Mouse (Mus musculus) heart, embryonic 14.5 days (tissue): Measurements from ENCODE around the gene Vangl1. TPM values are rescaled to one million over a fixed set of nuclear protein-coding genes. Genes with fewer than 3 reads are reported as not detected.

Source experiments
- ATAC-seq: fragments of 200-750 bp; cut with Nextera tagmentation; 2 replicates; pipeline ENCODE4 v1.8.0; 2017; ENCODE audit warnings: low read depth, moderate TSS enrichment; ENCODE audit not compliant: insufficient number of reproducible peaks, insufficient read depth, low FRiP score
- H3K27ac ChIP-seq, 2 experiments: fragments of 200-500 bp in 1 of 2; fragments of 300-500 bp in 1 of 2; sonication (generic) in 1 of 2; replicated peaks in 1 of 2; 2 replicates each; pipeline ENCODE4 v1.5.1; 2012 to 2014; ENCODE audit warnings: low read depth in 2 of 2, low read length in 2 of 2, control low read depth in 1 of 2, mild to moderate bottlenecking in 1 of 2, mixed read lengths in 1 of 2; ENCODE audit not compliant: control insufficient read depth in 1 of 2, insufficient read depth in 1 of 2
- H3K27me3 ChIP-seq: fragments of 300-500 bp; sonication (generic); 2 replicates; pipeline ENCODE4 v1.6.1; 2014; ENCODE audit warnings: mild to moderate bottlenecking, low read length, control low read depth; ENCODE audit not compliant: control insufficient read depth, insufficient read depth
- H3K36me3 ChIP-seq: fragments of 300-500 bp; sonication (generic); 2 replicates; pipeline ENCODE4 v1.6.1; 2014; ENCODE audit warnings: mild to moderate bottlenecking, control low read depth, low read length, mixed read lengths; ENCODE audit not compliant: control insufficient read depth, insufficient read depth
- H3K4me1 ChIP-seq, 2 experiments: fragments of 200-500 bp in 1 of 2; fragments of 300-500 bp in 1 of 2; sonication (generic) in 1 of 2; 2 replicates each; pipeline ENCODE4 v1.6.1; 2012 to 2014; ENCODE audit warnings: low read length in 2 of 2, control low read depth in 1 of 2, mixed read lengths in 1 of 2; ENCODE audit not compliant: control insufficient read depth in 2 of 2, insufficient read depth in 2 of 2
- H3K4me2 ChIP-seq: fragments of 300-500 bp; sonication (generic); 2 replicates; pipeline ENCODE4 v1.6.1; 2014; ENCODE audit warnings: mild to moderate bottlenecking, low read length
- H3K4me3 ChIP-seq, 2 experiments: fragments of 200-500 bp in 1 of 2; fragments of 300-500 bp in 1 of 2; sonication (generic) in 1 of 2; 2 replicates each; pipeline ENCODE4 v1.5.1; 2012 to 2014; ENCODE audit warnings: low read length in 2 of 2, mild to moderate bottlenecking in 2 of 2, control low read depth in 1 of 2, low read depth in 1 of 2, moderate library complexity in 1 of 2; ENCODE audit not compliant: control insufficient read depth in 1 of 2, insufficient read depth in 1 of 2
- H3K9ac ChIP-seq: fragments of 300-500 bp; sonication (generic); 2 replicates; pipeline ENCODE4 v1.6.1; 2014; ENCODE audit warnings: mild to moderate bottlenecking, low read length
- H3K9me3 ChIP-seq: fragments of 300-500 bp; sonication (generic); 2 replicates; pipeline ENCODE4 v1.6.1; 2016; ENCODE audit warnings: low read length, control low read depth; ENCODE audit not compliant: control insufficient read depth
- WGBS: fragments of 180-500 bp; shearing (Covaris S2); extraction: QIAGEN DNeasy Blood & Tissue Kit; methylation state at CpG from one replicate; pipeline ENCODE4 v1.1.7; 2014; 5-methylcytosine and 5-hydroxymethylcytosine counted together
- polyA plus RNA-seq: library from polyadenylated mRNA; unstranded; fragments of >200 nt; fragmentation: Nextera tagmentation; extraction: Ambion mirVana; gene quantifications from 2 replicates; pipeline ENCODE4 v1.2.1, GENCODE M21; 2014

Vangl1 gene
- polyA plus RNA-seq, 1 experiment from 2014 or later, result 26.7 TPM

GRCm38 (mm10) chr3:102199226-102199625 is 5.3 kb downstream of the Vangl1 start:
- no peaks in the 10 kb centered on the region for H3K27me3 ChIP-seq
- WGBS, result 32% methylated on average over 4 of the region's 4 CpGs
- H3K36me3 ChIP-seq, result peaks cover 14% of the 10 kb centered on the region
- peaks cover 31 to 73% of the 10 kb centered on the region in 2 experiments for H3K4me1 ChIP-seq
- no peak overlapping the region for H3K4me3 ChIP-seq
- ATAC-seq, result no peak
- no peak overlapping the region for H3K4me2 ChIP-seq
- H3K9ac ChIP-seq, result no peak overlapping the region
- no peak overlapping the region for H3K27ac ChIP-seq
- H3K9me3 ChIP-seq, result no peaks in the 10 kb centered on the region

- Histone ChIP-seq H3K4me3 (no peak overlapping the region), H3K9ac (no peak overlapping the region), H3K4me2 (no peak overlapping the region), H3K27ac (no peak overlapping the region), H3K4me1 (peaks cover 38 to 80% of the 10 kb centered on the region in 2 experiments), H3K9me3 (no peaks in the 10 kb centered on the region), H3K27me3 (no peaks in the 10 kb centered on the region), H3K36me3 (peaks cover 14% of the 10 kb centered on the region)
- ATAC-seq, result no peak
- WGBS, result 29% methylated on average over 6 of the region's 6 CpGs
These were observed 6.0 kb downstream of the Vangl1 start for GRCm38 (mm10) chr3:102198446-102198845.

GRCm38 (mm10) chr3:102197746-102198145 is 6.7 kb downstream of the Vangl1 start:
- WGBS, result 16% methylated on average over 5 of the region's 5 CpGs
- H3K27ac ChIP-seq, result 0 out of 4 replicates have a peak overlapping the region, but pooled peaks of 1 of the 2 experiments have one; percentile 42

GRCm38 (mm10) chr3:102197152-102197551 is 7.3 kb downstream of the Vangl1 start:
- H3K27ac ChIP-seq, result 0 out of 4 replicates have a peak overlapping the region, but pooled peaks of 1 of the 2 experiments have one; percentile 42
- H3K4me1 ChIP-seq, result peaks cover 48 to 82% of the 10 kb centered on the region in 2 experiments
- H3K9me3 ChIP-seq, result no peaks in the 10 kb centered on the region
- WGBS, result 66% methylated on average over 5 of the region's 5 CpGs
- H3K36me3 ChIP-seq, result peaks cover 14% of the 10 kb centered on the region
- no peak overlapping the region for H3K4me3 ChIP-seq
- ATAC-seq, result no peak
- no peak overlapping the region; the same call in 1 of the 2 replicates for H3K4me2 ChIP-seq
- H3K9ac ChIP-seq, result no peak overlapping the region
- H3K27me3 ChIP-seq, result no peaks in the 10 kb centered on the region

More at GRCm38 (mm10) chr3:102197746-102198145, 6.7 kb downstream of the Vangl1 start:
- Histone ChIP-seq H3K4me3 (no peak overlapping the region), H3K9me3 (no peaks in the 10 kb centered on the region), H3K9ac (no peak overlapping the region), H3K4me1 (peaks cover 45 to 80% of the 10 kb centered on the region in 2 experiments), H3K36me3 (peaks cover 14% of the 10 kb centered on the region), H3K4me2 (peak overlapping the region; percentile 38), H3K27me3 (no peaks in the 10 kb centered on the region)
- ATAC-seq, result no peak

GRCm38 (mm10) chr3:102196166-102196565 is 8.3 kb downstream of the Vangl1 start:
- Histone ChIP-seq H3K27ac (no peak overlapping the region), H3K4me1 (peaks cover 56 to 88% of the 10 kb centered on the region in 2 experiments), H3K9ac (no peak overlapping the region), H3K4me3 (no peak overlapping the region), H3K27me3 (no peaks in the 10 kb centered on the region), H3K36me3 (peaks cover 14% of the 10 kb centered on the region), H3K4me2 (no peak overlapping the region), H3K9me3 (no peaks in the 10 kb centered on the region)
- ATAC-seq, result no peak
- 90% methylated on average over 9 of the region's 9 CpGs for WGBS

GRCm38 (mm10) chr3:102195762-102196161 is 8.7 kb downstream of the Vangl1 start:
- H3K9ac ChIP-seq, result no peak overlapping the region
- WGBS, result 45% methylated on average over 2 of the region's 2 CpGs
- no peaks in the 10 kb centered on the region for H3K27me3 ChIP-seq
- H3K4me3 ChIP-seq, result no peak overlapping the region
- H3K36me3 ChIP-seq, result peaks cover 14% of the 10 kb centered on the region
- H3K4me2 ChIP-seq, result no peak overlapping the region
- no peak overlapping the region for H3K27ac ChIP-seq
- H3K9me3 ChIP-seq, result no peaks in the 10 kb centered on the region
- peaks cover 56 to 88% of the 10 kb centered on the region in 2 experiments for H3K4me1 ChIP-seq
- no peak for ATAC-seq

- H3K9ac ChIP-seq, result peak overlapping the region; percentile 49
- H3K27ac ChIP-seq, result peak overlapping the region; percentile 68 to 76
- no peak for ATAC-seq
- peak overlapping the region; percentile 54 for H3K4me2 ChIP-seq
- H3K27me3 ChIP-seq, result no peaks in the 10 kb centered on the region
- peaks cover 14% of the 10 kb centered on the region for H3K36me3 ChIP-seq
- no peaks in the 10 kb centered on the region for H3K9me3 ChIP-seq
- H3K4me1 ChIP-seq, result peaks cover 56 to 84% of the 10 kb centered on the region in 2 experiments
- 27% methylated on average over 11 of the region's 11 CpGs for WGBS
- no peak overlapping the region for H3K4me3 ChIP-seq
These were observed 10.0 kb downstream of the Vangl1 start for GRCm38 (mm10) chr3:102194291-102195051.
